Mouse (Mus musculus) left cerebral cortex, postnatal 10 days (tissue): Measurements from ENCODE around the gene Gm10643. TPM values are rescaled to one million over a fixed set of nuclear protein-coding genes. Genes with fewer than 3 reads are reported as not detected.

ENCODE experiments used
- DNase-seq, 2 experiments: peaks; one replicate each; pipeline ENCODE4 v3.0.0; 2021 to 2022; ENCODE audit warnings: low spot score in 2 of 2, mixed read lengths in 1 of 2; ENCODE audit errors: extremely low spot score in 1 of 2
- intact Hi-C: fragments of 180-260 bp; cut with DNase I; formaldehyde crosslinking; loops from one replicate; pipeline ENCODE4 v1.15.1; 2025
- total RNA-seq, 2 experiments: library from RNA; stranded (reverse); gene quantifications; 2 replicates each; pipeline ENCODE4 v1.2.3; 2021

Gm10643 gene
- total RNA-seq, 2 experiments from 2014 or later: 2.8 to 3.1 TPM

DNA sequence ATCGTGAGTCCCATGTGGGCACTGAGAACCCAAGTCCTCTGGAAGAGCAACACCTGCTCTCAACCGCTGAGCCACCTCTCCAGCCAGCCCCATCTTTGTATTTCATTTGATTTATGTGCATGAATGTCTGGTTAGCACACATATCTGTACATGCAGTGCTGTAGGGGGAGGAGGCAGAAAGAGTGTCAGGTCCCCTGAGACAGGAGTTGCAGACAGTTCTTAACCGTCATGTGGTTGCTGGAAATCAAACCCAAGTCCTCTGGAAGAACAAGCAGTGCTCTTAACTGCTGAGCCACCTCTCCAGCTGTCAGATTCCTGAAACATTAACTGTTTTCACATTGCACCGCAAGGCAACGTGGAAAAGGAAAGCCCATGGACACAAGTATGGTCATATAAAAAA is 16.8 kb downstream of the Gm10643 start:
- intact Hi-C loops: no loop called here
- no peak for DNase-seq

DNA sequence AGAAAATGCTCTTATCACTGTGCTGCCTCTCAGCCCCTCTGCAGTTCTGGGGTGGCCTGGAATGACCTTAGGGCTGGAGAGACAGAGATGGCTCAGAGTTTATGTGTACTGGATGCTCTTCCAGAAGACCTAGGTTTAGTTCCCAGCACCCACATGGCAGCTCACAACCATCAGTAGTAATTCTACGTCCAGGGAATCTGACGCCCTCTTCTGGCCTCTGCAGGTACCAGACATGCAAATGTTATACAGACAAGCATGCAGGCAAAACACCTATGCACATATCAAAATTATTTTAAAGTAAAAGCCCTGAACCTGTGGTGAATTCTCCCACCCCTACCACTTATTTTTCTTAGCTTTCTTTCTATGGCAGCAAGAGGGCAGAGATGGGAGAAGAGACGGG is 18.4 kb downstream of the Gm10643 start:
- intact Hi-C loops: no loop called here
- no peak for DNase-seq

DNA sequence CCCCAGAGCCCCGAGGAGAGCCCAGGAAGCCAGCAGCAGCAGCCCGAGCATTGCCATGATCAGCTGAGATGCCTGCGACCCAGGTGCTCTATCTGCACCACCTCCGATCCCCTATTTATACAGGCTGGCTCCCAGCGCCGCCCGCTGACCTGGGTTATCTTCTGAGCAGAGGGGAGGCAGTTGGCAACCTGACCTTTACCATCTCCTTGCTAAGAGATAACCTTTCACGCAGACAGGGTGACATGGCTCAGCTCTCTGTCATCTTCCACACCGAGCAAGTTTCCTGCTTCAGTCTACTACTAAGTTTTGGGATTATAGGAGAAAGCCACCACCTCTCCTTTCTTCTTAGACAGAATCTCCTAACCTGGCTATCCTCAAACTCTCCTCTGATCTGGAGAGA is 20.0 kb downstream of the Gm10643 start, which contains the start of gene Rln3:
Gene Rln3 (minus strand): TSS at position 101 of the 400 bp plus-strand sequence.
- DNase-seq: no peak
- intact Hi-C loops: no loop called here

DNA sequence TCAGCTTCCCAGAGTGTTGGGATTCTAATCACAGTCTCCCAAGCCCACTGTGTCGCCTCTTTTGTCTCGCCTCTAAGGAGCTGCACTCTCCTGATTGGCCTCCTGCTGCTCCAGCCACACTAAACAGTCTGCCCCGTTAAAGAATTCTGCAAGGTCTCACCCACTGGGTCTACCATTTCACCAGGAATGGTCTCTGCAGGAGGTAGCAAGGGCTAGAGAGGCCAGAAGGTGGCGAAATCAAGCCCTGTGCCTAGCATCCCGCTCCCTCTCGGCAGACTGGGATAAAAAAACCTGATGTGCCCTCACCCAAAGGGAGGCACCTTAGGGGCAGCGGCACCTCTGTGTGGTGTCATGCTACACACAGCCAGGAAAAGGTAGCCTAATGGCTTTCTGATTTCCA is 20.8 kb downstream of the Gm10643 start:
- no peak for DNase-seq
- intact Hi-C loops: no loop called here

GRCm38 (mm10) chr8:84042948-84043342 is 22.0 kb downstream of the Gm10643 start:
- DNase-seq: no peak
- intact Hi-C loops: no loop called here

- peak in 1 of 2 experiments; percentile 81 for DNase-seq
- intact Hi-C loops: no loop called here
Observed at GRCm38 (mm10) chr8:84042066-84042947, 22.6 kb downstream of the Gm10643 start, which contains the start of gene Il27ra. Gene Il27ra, minus strand, starts transcription at chr8:84042589.

DNA sequence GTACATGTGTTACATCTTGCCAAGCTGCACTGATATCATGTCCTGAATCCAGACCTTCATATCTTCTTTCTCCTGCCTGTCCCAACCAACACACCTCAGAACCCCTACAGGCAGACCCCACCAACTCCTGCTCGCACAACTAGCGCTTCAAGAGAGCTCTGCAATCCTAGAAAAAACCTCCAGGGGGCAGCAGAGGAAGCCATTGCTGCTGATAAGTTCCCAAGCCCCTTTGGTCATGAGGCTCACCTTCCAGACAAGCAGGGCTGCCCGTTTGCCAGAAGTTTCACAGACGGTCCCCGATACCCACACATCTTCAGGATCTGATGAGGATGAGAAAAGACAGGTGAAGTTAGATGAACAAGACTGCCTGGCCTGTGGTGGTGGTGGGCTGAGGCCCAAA is 25.9 kb downstream of the Gm10643 start:
- intact Hi-C loops: loop anchor here (10.0 kb wide), 1 partner anchor 66 kb away; the partner anchor contains the start of gene Dcaf15
- peak; percentile 55 to 77 for DNase-seq

DNA sequence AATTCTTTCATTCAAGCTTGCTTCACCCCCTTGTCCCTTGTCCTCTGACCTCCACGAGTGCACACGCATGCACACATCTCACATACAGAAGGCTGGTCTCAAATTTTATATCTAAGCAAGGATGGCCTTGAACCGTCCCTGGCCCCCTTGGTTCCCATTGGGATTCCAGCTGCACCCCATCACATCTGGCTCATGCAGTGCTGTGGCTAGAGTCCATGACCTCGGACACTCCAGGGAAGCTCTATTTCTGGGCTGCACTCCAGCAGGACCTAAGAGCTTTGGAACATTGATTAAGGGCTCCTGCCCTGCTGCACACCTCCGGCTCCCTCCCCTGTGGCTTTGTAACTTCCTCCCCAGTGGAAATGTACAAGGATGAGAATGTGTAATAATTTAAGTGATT is 26.9 kb downstream of the Gm10643 start:
- intact Hi-C loops: loop anchor here (10.0 kb wide), 1 partner anchor 67 kb away; the partner anchor contains the start of gene Dcaf15
- DNase-seq: no peak

GRCm38 (mm10) chr8:84032777-84033176 is 32.2 kb downstream of the Gm10643 start:
- no peak for DNase-seq
- intact Hi-C loops: loop anchor here (10.0 kb wide), 1 partner anchor 72 kb away; the partner anchor contains the start of gene Dcaf15

DNA sequence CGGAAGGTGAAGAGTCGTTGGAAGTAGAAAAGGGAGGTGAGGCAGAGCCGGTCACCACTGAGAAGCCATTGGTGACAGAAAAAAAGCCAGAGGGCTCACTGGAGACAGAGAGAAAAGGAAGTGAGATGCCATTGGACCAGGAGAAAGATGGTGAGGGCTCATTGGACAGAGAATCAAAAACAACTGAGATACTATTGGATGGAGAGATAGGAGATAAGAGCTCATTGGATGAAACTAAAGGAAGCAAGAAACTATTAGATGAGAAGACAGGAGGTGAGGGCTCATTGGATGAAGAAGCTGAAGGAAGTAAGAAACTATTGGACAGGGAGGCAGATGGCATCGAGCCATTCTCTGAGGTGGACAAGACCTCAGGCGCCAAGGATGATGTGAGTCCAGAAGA is 35.7 kb downstream of the Gm10643 start:
- intact Hi-C loops: loop anchor here (10.0 kb wide), 1 partner anchor 316 kb away; no protein-coding TSS in a partner anchor
- no peak for DNase-seq

DNA sequence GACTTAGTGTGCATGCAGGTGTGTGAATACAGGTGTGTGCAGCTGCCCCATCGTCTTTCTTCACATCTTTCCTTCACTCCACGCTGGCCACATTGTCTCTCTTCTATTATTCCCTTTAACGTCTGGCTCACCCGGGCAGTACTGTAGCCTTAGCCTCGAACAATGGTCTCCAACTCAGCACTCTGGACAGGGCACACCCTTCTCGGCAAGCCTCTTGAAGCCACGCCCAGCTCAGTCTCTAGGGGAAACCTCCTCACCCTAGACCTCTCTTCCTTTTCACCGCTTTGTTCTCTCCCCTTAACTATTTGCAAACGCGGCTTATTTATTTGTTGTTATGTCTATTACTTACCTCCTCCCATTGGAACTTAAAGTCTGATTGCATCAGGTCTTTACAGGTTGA is 37.5 kb downstream of the Gm10643 start:
- intact Hi-C loops: loop anchor here (10.0 kb wide), 1 partner anchor 317 kb away; no protein-coding TSS in a partner anchor
- DNase-seq: no peak

DNA sequence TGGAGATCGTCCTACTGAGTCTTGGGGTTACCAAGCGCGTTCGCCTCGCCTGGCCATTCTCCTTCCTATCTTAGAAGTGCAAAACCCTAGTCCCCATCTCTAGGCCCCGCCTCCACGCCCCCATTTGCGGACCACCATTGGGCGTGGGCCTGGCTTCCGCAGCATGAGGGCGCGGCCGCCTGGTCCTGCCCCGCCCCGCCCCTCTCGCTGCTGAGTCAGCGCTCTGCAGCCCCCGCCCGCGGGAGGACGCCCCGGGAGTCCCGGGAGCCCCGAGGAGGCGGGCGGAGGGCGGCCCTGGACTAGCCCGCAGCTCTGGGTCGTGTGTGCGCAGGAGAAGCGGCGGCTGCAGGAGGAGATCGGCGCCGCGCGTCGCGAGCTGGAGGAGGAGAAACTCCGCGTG is 39.1 kb downstream of the Gm10643 start:
- DNase-seq: peak in 1 of 2 experiments; percentile 77
- intact Hi-C loops: loop anchor here (10.0 kb wide), 1 partner anchor 319 kb away; no protein-coding TSS in a partner anchor

DNA sequence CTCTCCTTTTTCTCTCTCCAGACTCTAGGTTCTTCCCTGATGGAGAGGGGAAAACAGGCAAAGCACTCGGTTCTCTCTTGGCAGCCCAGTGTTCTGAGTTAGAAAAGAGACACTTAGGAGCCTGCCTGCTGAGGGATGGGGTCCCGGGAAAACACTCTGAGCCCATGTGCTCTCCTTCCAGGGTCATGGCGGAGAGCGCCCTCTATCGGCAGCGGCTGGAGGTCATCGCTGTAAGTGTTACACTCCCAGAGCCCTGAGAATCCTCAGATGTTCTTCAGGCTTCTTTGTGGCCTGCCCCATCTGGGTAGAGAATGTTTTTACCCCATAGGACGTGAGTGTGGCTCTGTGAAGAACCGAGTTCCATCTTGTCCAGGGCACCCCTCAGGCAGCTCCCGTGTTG is 40.8 kb downstream of the Gm10643 start:
- intact Hi-C loops: loop anchor here (10.0 kb wide), 1 partner anchor 321 kb away; no protein-coding TSS in a partner anchor
- DNase-seq: peak in 1 of 2 experiments; percentile 64

- intact Hi-C loops: loop anchor here (10.0 kb wide), 1 partner anchor 321 kb away; no protein-coding TSS in a partner anchor
- DNase-seq: no peak
Observed at GRCm38 (mm10) chr8:84023631-84024030, 41.3 kb downstream of the Gm10643 start.

DNA sequence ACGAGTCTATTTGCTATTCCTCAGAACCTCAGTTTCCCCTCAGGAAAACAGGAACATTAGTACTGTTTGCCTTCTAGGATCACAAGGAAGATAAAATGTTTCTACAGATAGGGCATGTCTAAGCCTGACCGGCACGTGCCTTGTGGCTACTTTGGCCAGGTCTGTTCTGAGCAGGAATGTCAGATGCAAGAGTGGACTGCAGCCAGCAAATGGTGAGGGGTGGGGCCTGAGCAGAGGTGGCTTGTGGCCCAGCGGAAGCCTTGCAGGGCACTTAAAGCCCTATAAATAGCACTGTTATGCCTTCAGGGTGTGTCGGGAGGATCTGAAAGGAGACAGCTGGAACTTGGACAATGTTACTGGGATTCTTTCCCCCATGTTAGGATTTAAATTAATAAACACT is 41.9 kb downstream of the Gm10643 start:
- intact Hi-C loops: loop anchor here (10.0 kb wide), 1 partner anchor 322 kb away; no protein-coding TSS in a partner anchor
- DNase-seq: no peak

DNA sequence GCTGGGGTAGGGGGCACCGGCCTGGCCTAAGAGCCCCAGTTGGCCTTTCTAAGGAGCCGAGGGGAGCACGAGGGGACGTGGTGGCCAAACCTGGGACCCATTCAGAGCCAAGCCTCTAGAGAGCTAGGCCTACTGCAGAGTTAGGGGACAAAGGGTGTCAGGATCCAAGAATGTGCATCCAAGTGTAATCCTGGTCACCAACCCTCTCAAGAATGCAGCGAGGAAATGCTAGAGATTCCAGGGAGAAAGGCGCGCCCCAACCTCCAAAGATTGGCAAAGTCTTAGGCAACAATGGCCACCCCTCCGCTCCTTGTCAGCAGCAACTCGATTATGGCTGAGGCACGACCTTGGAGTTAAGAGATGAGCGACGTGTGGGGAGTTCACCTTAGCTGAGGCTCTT is 43.4 kb downstream of the Gm10643 start:
- intact Hi-C loops: loop anchor here (10.0 kb wide), 1 partner anchor 323 kb away; no protein-coding TSS in a partner anchor
- DNase-seq: no peak

- intact Hi-C loops: loop anchor here (10.0 kb wide), 1 partner anchor 324 kb away; no protein-coding TSS in a partner anchor
- no peak for DNase-seq
Observed at GRCm38 (mm10) chr8:84021096-84021495, 43.8 kb downstream of the Gm10643 start, which contains the start of gene Palm3. Gene Palm3, plus strand, starts transcription at chr8:84021471.

DNA sequence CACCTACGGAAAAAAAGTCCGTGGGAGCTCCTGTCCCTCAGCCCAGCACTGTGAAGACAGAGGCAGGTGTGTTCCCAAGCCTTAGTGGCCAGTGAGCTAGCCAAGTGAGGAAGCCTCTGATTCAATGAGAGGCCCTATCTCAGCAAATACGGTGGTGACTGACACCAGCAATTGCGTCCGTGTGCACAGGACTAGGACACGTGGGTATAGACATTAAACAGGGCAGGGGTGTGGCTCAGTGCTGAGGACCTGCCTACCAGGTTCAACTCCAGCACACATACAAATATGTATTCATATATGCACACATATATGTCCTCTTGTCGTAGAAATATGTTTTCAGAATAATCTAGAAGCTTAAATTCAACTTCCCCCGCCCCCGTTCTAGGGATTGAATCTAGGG is 45.2 kb downstream of the Gm10643 start:
- intact Hi-C loops: loop anchor here (10.0 kb wide), 1 partner anchor 325 kb away; no protein-coding TSS in a partner anchor
- no peak for DNase-seq

- intact Hi-C loops: no loop called here
- DNase-seq: no peak
Observed at GRCm38 (mm10) chr8:84015833-84016232, 49.1 kb downstream of the Gm10643 start.
